Mouse (Mus musculus): ENCODE data around the gene Rdh7. TPM values are rescaled to one million over a fixed set of nuclear protein-coding genes. Genes with fewer than 3 reads are reported as not detected.
"Not testable (repeated sequence)": the region's sequence is repeated elsewhere in the genome, so short reads cannot be mapped to it uniquely, and the experiment has no call there.

Rdh7 gene
- polyA plus RNA-seq, 1 experiment from 2014 or later, result not detected

DNA sequence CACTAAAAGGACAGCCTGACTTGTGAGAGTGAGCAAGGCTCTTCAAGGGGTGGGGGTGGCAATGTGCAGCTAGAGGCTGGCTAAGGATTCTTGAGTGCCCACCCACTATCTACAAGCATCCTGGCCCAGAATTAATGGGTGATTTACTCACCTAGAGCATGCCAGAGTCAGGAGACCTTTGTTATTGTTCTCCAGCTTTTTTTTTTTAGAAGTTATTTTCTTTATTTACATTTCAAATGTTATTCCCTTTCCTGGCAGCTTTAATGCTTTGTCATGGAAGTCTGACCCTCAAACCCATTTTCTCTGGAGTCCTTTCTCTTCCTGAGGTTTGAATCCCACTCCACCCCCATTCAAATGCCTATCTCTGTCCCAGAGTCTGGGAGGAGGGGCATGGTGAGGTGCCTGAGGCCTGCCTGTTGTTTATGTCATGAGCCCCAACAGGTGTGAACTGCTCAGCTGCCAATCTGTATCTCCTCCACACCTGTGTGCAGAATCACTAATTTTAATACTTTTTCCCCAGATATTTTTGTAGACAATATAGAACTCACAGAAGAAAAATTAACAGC lies 18.9 kb upstream of the Rdh7 start:
- no peak overlapping the region for H3K4me3 ChIP-seq
- H3K9me3 ChIP-seq, result no peaks in the 10 kb centered on the region
- no peak overlapping the region for H3K27ac ChIP-seq
- DNase-seq (ENCODE audit: low spot score), result no peak
- no peaks in the 10 kb centered on the region for H3K27me3 ChIP-seq (ENCODE audit: insufficient read depth, poor library complexity, severe bottlenecking)
- H3K4me1 ChIP-seq, result peaks cover 6% of the 10 kb centered on the region; the same call in 1 of the 2 replicates
- H3K36me3 ChIP-seq, result no peaks in the 10 kb centered on the region

DNA sequence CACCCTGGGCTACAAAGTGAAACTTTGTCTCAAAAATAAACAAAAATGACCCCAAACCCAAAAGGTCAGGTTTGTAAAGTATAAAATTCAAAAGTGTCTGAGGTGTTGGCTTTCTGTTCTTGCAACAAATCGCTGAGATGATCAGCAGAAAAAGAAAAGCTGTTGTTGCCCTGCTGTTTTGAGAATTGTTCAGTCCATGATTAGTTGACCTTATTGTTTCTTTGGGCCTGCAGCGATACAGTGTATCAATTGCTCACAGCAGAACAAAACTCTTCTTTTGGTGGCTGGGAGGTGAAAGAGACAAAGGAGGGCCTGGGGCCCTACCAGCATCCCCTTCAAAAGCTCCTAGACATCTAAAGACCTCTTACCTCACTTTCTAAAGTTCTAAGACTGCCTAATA lies 17.5 kb upstream of the Rdh7 start:
- Histone ChIP-seq H3K4me1 (peaks cover 6% of the 10 kb centered on the region; the same call in 1 of the 2 replicates), H3K27me3 (ENCODE audit: insufficient read depth, poor library complexity, severe bottlenecking) (no peaks in the 10 kb centered on the region), H3K27ac (no peak overlapping the region), H3K9me3 (no peaks in the 10 kb centered on the region), H3K4me3 (no peak overlapping the region), H3K36me3 (no peaks in the 10 kb centered on the region)
- 81% methylated on average over 2 of the region's 2 CpGs for WGBS
- DNase-seq (ENCODE audit: low spot score), result no peak

DNA sequence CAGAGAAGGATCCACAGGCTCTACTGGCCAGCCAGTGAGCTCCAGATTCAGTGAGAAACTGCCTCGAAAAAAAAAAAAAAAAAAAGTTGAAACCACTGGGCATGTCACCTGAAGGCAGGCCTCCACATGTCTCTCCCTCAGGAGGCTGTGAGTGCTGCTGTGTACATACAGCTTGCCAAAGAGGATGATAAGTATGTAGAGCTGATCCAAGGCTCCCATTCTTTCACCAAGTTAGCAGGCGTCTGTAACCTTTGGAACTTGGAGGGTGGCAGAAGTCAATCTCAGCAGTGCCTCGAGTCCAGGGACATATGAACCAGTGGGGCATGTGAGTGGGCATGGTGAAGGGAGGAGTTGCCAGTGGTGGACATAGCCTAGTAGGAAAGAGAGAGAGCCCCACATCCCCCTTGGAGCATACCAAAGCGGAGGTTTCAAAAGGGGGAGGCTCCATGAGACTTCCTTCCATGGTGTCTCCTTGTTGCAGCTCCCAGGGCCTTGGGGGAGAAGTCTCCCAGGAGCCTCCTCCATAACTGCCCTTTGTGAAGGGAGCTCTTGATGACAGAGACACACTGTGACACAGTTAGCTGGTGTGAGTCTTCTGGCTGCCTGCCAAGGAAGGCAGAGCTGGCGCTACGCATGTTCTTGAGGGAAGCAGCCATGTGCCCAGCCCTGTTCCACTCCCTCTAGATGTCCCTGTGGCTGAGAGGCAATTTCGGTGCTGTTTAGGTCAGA lies 16.3 kb upstream of the Rdh7 start:
- no peak for DNase-seq (ENCODE audit: low spot score)
- Histone ChIP-seq H3K27ac (no peak overlapping the region), H3K4me1 (peaks cover 6% of the 10 kb centered on the region; the same call in 1 of the 2 replicates)

DNA sequence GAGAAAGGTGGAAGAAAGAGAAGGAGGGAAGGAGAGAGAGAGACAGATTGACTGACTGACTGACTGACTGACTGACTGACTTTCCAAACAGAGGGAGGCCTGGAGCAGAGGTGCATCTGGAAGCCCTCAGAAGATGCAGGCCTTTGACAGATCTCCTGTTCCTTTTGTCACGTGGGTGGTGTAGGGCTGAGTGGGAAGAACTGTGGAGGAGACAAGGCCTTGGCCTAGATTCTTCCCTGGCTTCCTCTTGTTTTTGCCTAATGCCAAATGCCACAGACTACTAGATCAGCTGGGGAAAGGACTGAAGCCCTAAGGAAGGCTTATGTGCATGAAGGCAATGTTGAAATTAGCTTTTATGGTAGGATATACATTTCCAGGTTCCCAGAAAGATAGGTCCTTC lies 14.5 kb upstream of the Rdh7 start:
- H3K27ac ChIP-seq, result no peak overlapping the region
- no peak for DNase-seq (ENCODE audit: low spot score)
- H3K9me3 ChIP-seq, result no peaks in the 10 kb centered on the region
- H3K36me3 ChIP-seq, result no peaks in the 10 kb centered on the region
- no peak overlapping the region for H3K4me3 ChIP-seq
- 38% methylated on average over 1 of the region's 1 CpGs for WGBS
- peaks cover 6% of the 10 kb centered on the region; the same call in 1 of the 2 replicates for H3K4me1 ChIP-seq
- no peaks in the 10 kb centered on the region for H3K27me3 ChIP-seq (ENCODE audit: insufficient read depth, poor library complexity, severe bottlenecking)

More for the DNA sequence above, 16.3 kb upstream of the Rdh7 start:
- H3K27me3 ChIP-seq (ENCODE audit: insufficient read depth, poor library complexity, severe bottlenecking), result no peaks in the 10 kb centered on the region
- 68% methylated on average over 7 of the region's 7 CpGs for WGBS
- H3K4me3 ChIP-seq, result no peak overlapping the region
- no peaks in the 10 kb centered on the region for H3K9me3 ChIP-seq
- no peaks in the 10 kb centered on the region for H3K36me3 ChIP-seq

DNA sequence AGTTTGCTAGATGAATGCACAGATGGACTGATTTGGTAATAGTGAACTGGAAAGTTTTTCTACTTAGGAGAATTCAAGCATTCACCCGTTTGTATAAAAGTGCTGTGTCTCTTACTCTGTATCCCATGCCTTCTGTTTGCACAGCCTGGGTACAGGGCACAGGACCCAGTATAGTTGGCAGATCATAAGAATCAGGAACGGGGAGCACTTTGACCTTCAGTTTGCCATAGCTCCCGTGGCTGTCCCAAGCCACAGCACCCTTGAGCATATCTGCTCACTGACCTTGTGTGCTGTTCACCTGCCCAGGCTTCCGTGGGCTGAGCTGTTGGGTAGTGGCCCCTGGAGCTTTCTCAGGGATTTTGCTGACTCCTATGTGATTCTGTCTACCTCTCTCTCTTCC lies 13.1 kb upstream of the Rdh7 start:
- H3K9me3 ChIP-seq, result no peaks in the 10 kb centered on the region
- H3K27ac ChIP-seq, result no peak overlapping the region
- H3K27me3 ChIP-seq (ENCODE audit: insufficient read depth, poor library complexity, severe bottlenecking), result no peaks in the 10 kb centered on the region
- H3K36me3 ChIP-seq, result no peaks in the 10 kb centered on the region
- H3K4me1 ChIP-seq, result peaks cover 6% of the 10 kb centered on the region; the same call in 1 of the 2 replicates
- DNase-seq (ENCODE audit: low spot score), result no peak
- WGBS, result 74% methylated on average over 4 of the region's 4 CpGs
- H3K4me3 ChIP-seq, result no peak overlapping the region

DNA sequence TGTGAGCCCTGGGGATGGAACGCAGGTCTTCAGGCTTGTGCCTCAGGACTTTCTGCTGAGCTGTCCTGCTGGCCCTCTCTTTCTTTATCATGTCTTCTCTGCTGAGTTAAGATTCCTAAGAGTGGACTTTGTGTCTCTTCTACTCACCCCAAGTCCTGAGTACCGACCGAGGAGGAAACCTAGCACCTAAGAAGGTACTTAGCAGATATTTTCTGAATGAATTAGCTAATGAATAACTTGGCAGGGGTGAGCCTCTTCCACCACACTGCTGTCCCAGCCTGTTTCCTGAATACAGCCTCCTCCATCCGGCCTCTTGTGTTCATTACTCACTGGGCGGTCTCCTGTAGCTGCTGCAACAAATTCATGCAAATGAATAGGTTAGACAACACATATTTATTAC lies 11.2 kb upstream of the Rdh7 start:
- Histone ChIP-seq H3K36me3 (no peaks in the 10 kb centered on the region), H3K9me3 (no peaks in the 10 kb centered on the region), H3K4me1 (peaks cover 1% of the 10 kb centered on the region; the same call in 1 of the 2 replicates), H3K4me3 (no peak overlapping the region), H3K27ac (no peak overlapping the region), H3K27me3 (ENCODE audit: insufficient read depth, poor library complexity, severe bottlenecking) (no peaks in the 10 kb centered on the region)
- WGBS, result 66% methylated on average over 5 of the region's 5 CpGs
- DNase-seq (ENCODE audit: low spot score), result no peak

DNA sequence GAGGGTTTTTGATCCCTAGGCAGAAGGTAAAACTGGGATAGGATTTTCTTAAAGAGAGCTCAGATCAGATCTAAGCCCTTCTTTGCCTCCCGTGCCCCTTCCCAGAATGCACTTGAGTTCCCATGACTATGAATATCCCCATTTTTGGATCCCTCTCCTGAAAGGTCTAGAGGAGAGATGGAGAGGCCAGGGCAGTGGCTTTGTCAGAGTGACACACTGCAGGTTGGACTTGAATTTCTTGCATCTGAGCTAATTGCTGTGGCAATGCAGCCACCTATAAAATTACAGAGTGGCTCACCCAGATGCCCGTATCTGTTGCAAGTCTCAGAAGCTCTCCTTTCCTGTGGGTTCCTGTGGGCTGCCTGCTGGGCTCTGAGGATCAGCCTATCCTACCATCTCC lies 9.6 kb upstream of the Rdh7 start, which contains the start of gene Sdr9c7:
Gene Sdr9c7, plus strand, starts transcription at position 301 of the 400 bp plus-strand sequence.
- no peak within 1 kb of the TSS for H3K4me3 ChIP-seq
- H3K4me1 ChIP-seq, result peaks cover 5% of the 10 kb centered on the region; the same call in 1 of the 2 replicates
- no peak within 1 kb of the TSS for H3K27ac ChIP-seq
- H3K9me3 ChIP-seq, result no peaks in the 10 kb centered on the region
- WGBS, result 75% methylated on average over 2 of the region's 2 CpGs
- H3K36me3 ChIP-seq, result no peaks in the 10 kb centered on the region
- no peaks in the 10 kb centered on the region for H3K27me3 ChIP-seq (ENCODE audit: insufficient read depth, poor library complexity, severe bottlenecking)
- no peak for DNase-seq (ENCODE audit: low spot score)

DNA sequence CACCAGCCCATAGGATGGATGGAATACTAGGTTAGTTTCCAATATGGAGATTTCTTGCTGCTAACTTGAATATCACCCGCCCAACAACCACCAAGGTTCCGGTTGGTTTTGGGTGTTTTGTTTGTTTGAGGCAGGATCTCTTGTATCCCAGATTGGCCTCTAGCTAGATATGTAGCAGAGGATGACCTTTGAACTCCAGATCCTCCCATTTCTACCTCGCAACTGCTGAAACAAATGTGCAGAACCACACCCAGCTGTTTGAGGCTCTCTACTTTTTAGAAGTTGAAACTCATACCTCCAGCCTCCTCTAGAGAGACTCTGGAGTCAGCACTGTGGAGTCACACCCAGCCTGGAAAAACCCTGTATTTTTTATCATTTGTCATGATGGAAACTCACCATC lies 8.9 kb upstream of the Rdh7 start:
- WGBS, result 86% methylated on average over 3 of the region's 3 CpGs
- peaks cover 5% of the 10 kb centered on the region; the same call in 1 of the 2 replicates for H3K4me1 ChIP-seq
- no peaks in the 10 kb centered on the region for H3K9me3 ChIP-seq
- H3K27ac ChIP-seq, result no peak overlapping the region
- H3K27me3 ChIP-seq (ENCODE audit: insufficient read depth, poor library complexity, severe bottlenecking), result no peaks in the 10 kb centered on the region
- no peak overlapping the region for H3K4me3 ChIP-seq
- no peaks in the 10 kb centered on the region for H3K36me3 ChIP-seq
- no peak for DNase-seq (ENCODE audit: low spot score)

DNA sequence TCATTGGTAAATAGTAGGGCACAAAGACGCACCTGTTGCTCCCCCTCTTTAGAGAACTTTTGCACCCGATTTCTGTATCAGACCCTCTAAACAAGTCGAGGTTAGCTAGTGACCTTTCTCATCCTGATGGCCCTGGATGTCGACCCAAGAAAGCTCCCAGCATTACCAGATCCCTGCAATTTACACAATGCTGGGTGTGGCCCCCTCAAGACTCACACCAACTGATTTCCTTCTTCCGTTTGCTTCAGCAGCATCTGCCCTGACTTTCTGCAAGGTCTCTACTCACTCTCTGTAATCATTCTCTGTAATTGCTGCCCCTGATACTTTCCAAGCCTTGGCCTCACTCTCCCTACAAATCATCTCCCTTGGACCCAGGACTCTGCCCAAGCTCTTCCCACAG lies 8.1 kb upstream of the Rdh7 start:
- no peaks in the 10 kb centered on the region for H3K36me3 ChIP-seq
- H3K27ac ChIP-seq, result no peak overlapping the region
- no peak overlapping the region for H3K4me3 ChIP-seq
- 60% methylated on average over 5 of the region's 5 CpGs for WGBS
- peaks cover 5% of the 10 kb centered on the region; the same call in 1 of the 2 replicates for H3K4me1 ChIP-seq
- H3K27me3 ChIP-seq (ENCODE audit: insufficient read depth, poor library complexity, severe bottlenecking), result no peaks in the 10 kb centered on the region
- no peaks in the 10 kb centered on the region for H3K9me3 ChIP-seq
- DNase-seq (ENCODE audit: low spot score), result no peak

DNA sequence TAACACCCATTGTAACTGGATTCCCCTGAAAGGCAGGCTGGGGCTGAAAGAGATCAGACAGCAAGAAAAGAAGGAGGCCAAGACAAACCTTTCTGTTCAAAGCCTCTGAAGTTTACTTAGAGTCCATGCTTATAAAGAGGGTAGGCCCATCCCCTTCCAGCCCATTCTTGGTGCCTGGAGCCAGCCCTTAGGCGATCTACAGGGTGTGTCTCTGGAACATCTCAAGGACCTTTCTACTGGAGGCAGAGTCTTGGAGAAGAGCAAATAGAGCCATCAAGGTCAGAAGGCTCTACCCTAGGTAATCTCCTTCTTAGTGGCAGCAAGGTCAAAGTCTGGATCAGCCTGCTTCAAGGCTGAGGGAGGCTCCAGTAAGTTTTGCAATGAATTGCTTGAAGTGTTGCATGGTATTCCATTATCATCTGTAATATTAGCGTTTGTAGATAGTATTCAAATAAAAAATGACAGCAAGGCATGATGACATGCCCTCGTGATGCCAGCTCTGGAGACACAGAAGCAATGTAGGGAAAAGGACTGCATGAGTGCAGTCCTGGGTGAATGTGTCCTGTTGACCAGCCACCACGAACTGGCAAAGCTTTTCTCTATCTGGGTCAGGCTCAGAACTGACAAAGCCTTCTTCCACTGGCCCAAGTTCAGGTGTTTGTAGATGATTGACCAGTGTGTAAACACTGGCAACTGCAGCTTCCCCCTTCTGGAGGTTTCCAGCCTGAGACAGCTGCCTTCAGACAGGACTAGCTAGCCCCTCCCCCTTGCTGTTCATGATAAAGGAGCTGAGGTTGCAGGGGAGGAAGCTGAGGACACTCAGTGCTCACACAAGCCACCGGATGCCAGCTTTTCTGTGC lies 4.8 kb upstream of the Rdh7 start:
- H3K27ac ChIP-seq; H3K4me3 ChIP-seq; H3K27me3 ChIP-seq (ENCODE audit: insufficient read depth, poor library complexity, severe bottlenecking); H3K36me3 ChIP-seq; DNase-seq (ENCODE audit: low spot score); H3K9me3 ChIP-seq: not testable (repeated sequence)
- H3K4me1 ChIP-seq, result peaks cover 12% of the 10 kb centered on the region; the same call in 1 of the 2 replicates
- WGBS, result 48% methylated on average over 5 of the region's 5 CpGs

DNA sequence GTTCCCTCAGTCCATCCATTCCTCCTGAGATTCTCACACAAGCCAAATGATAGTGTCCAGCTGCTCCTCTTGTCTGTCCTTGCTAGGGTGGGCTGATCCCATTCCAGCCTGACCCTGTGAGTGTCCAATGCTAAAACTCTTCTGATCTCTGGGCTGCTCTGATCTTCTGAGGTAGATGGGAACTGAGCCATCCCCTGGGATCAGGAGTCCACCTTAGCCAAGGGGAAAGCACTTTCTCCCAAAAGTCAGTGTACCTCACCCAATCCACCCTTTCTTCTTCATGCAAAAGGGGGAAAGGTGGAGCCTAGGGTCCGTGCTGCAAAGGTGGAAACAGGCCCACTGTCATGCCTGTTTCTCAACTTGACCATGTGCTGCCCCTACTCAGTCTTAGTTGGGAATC lies 2.9 kb upstream of the Rdh7 start:
- DNase-seq (ENCODE audit: low spot score), result no peak
- WGBS, result 72% methylated on average over 1 of the region's 1 CpGs
- Histone ChIP-seq H3K4me3 (no peak overlapping the region), H3K9me3 (no peaks in the 10 kb centered on the region), H3K4me1 (peaks cover 12% of the 10 kb centered on the region; the same call in 1 of the 2 replicates), H3K27me3 (ENCODE audit: insufficient read depth, poor library complexity, severe bottlenecking) (no peaks in the 10 kb centered on the region), H3K36me3 (no peaks in the 10 kb centered on the region), H3K27ac (no peak overlapping the region)

DNA sequence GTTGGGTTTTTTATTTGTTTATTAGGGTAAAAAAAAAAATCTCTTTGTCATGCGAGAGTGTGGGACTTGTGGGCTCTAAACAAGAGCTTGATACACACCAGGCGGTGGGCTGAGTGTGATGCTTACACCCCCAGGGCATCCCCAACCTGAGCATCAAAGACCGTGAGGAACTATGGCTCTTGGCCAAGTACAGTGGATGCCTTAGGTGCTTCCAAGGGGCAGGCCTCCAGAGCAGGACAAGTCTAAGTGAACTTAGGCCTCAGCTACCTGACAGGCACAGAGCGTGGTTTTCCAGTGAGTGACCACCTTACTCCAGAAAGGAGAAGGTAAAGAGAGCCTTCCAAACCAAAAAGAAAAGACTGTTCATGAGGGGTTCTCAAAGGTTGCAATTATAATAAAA lies 1.6 kb downstream of the Rdh7 start:
- peaks cover 7% of the 10 kb centered on the region; the same call in 1 of the 2 replicates for H3K4me1 ChIP-seq
- no peak overlapping the region for H3K4me3 ChIP-seq
- no peaks in the 10 kb centered on the region for H3K9me3 ChIP-seq
- no peaks in the 10 kb centered on the region for H3K36me3 ChIP-seq
- no peak overlapping the region for H3K27ac ChIP-seq
- DNase-seq (ENCODE audit: low spot score), result no peak
- WGBS, result 79% methylated on average over 4 of the region's 4 CpGs
- no peaks in the 10 kb centered on the region for H3K27me3 ChIP-seq (ENCODE audit: insufficient read depth, poor library complexity, severe bottlenecking)

DNA sequence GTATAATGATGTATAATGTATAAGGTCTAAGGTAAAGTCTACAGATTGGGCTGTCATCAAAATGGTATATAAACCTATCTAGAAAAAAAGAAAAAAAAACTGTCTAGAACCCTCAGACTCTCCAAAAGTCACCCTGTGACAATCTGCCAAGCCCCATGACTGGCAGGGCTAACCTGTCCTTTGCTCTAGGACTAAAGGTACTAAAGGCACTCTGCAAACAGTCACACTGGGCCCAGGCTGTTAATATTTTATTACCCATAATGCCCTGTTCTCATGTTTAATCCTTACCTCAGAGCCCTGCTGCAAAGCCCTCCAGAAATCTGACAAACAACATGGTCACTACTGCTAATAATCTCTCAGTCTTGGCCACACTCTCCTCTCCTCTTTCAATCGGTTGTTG lies 2.1 kb downstream of the Rdh7 start:
- Histone ChIP-seq H3K27ac (no peak overlapping the region), H3K4me3 (no peak overlapping the region), H3K9me3 (no peaks in the 10 kb centered on the region), H3K36me3 (no peaks in the 10 kb centered on the region), H3K4me1 (peaks cover 7% of the 10 kb centered on the region; the same call in 1 of the 2 replicates), H3K27me3 (ENCODE audit: insufficient read depth, poor library complexity, severe bottlenecking) (no peaks in the 10 kb centered on the region)
- 81% methylated on average over 1 of the region's 1 CpGs for WGBS
- no peak for DNase-seq (ENCODE audit: low spot score)

Data from heart, embryonic 10.5 days (tissue).